In genomic region chr17:31450206-31450605, GRCm38 (mm10) we compare ENCODE assay signal across 13 mouse cellular contexts.
DNase-seq lines count a peak whose midpoint lies in the region; ATAC-seq and TF ChIP-seq lines count a peak whose summit lies in the region.
"Had no signal": no experiment of that assay in that cellular context is flagged by ENCODE, and none has a peak within 500 bp of the region (broad histone marks: within the 10 kb centered on the region; RNA-seq: fewer than 3 reads in every experiment).

No protein-coding gene starts in this region.

- no peak overlapping the region for H3K4me2 ChIP-seq in forebrain, postnatal 0 days (ENCODE audit: low read depth)
- H3K4me2 ChIP-seq in neural tube, embryonic 14.5 days (ENCODE audit: low read depth, low read length), result no peak overlapping the region

- H3K4me1 ChIP-seq in forebrain, postnatal 0 days (ENCODE audit: insufficient read depth), result peaks cover 6% of the 10 kb centered on the region
- peaks cover 16% of the 10 kb centered on the region for H3K4me1 ChIP-seq in neural tube, embryonic 14.5 days (ENCODE audit: control insufficient read depth, insufficient read depth, low read length)

- peak; percentile 49 to 52 for DNase-seq in cerebellum, postnatal 25 days
- peak; percentile 20 to 61 for DNase-seq in left cerebral cortex, postnatal 10 days (ENCODE audit: extremely low spot score in 1 of 2, low spot score in 2 of 2)
- no peak for DNase-seq in left cerebral cortex, adult 11 months (ENCODE audit: low spot score)
- peak; percentile 58 for DNase-seq in forebrain, postnatal 0 days
- DNase-seq in urinary bladder, adult 18-20 months (ENCODE audit: low spot score in 2 of 2), result no peak
- DNase-seq in T-cell, adult 2 months (ENCODE audit: low spot score), result no peak
- DNase-seq: gastrocnemius, postnatal 36 days; kidney, postnatal 10 days; liver, postnatal 0 days had no signal

- H3K4me3 ChIP-seq in forebrain, postnatal 0 days (ENCODE audit: low read depth, low read length), result no peak overlapping the region
- H3K4me3 ChIP-seq in neural tube, embryonic 14.5 days (ENCODE audit: low read depth, low read length), result no peak overlapping the region
- H3K4me3 ChIP-seq: megakaryocyte, embryonic 14.5 days had no signal

- intact Hi-C loops in left cerebral cortex, postnatal 10 days (cut with DNase I), result no loop called here

- H3K36me3 ChIP-seq in forebrain, postnatal 0 days (ENCODE audit: insufficient read depth), result peaks cover 40% of the 10 kb centered on the region
- no peaks in the 10 kb centered on the region; the same call in 1 of the 2 replicates for H3K36me3 ChIP-seq in neural tube, embryonic 14.5 days (ENCODE audit: control insufficient read depth, insufficient read depth, low read length)

- TF ChIP-seq CTCF in forebrain, postnatal 0 days (IDR thresholded peaks at IDR 0.05; ENCODE audit: low read depth), result no peak

- H3K9ac ChIP-seq in forebrain, postnatal 0 days, result no peak overlapping the region
- no peak overlapping the region for H3K9ac ChIP-seq in neural tube, embryonic 14.5 days (replicated peaks; ENCODE audit: low read depth, low read length)
- H3K9ac ChIP-seq: liver, postnatal 0 days had no signal

- H3K9me3 ChIP-seq in forebrain, postnatal 0 days (ENCODE audit: low read length), result no peaks in the 10 kb centered on the region
- H3K9me3 ChIP-seq in neural tube, embryonic 14.5 days (ENCODE audit: control insufficient read depth, low read length), result no peaks in the 10 kb centered on the region
- H3K9me3 ChIP-seq: megakaryocyte, embryonic 14.5 days had no signal

- ATAC-seq in cerebellum, adult (ENCODE audit: insufficient number of reproducible peaks, low FRiP score, low TSS enrichment), result no peak
- ATAC-seq in forebrain, postnatal 0 days, result peak; percentile 36
- no peak for ATAC-seq in neural tube, embryonic 14.5 days (ENCODE audit: low read depth)
- ATAC-seq: activated CD4-positive, CD25-positive, alpha-beta regulatory T cell, adult 4 months; liver, postnatal 0 days had no signal

- WGBS in forebrain, postnatal 0 days, result 43% methylated on average over 3 of the region's 3 CpGs
- WGBS in neural tube, embryonic 14.5 days, result 51% methylated on average over 3 of the region's 3 CpGs

- H3K27ac ChIP-seq in forebrain, postnatal 0 days (ENCODE audit: low read depth, low read length), result peak overlapping the region; percentile 62
- peak overlapping the region; percentile 80 for H3K27ac ChIP-seq in neural tube, embryonic 14.5 days (ENCODE audit: low read depth, low read length)

- no peaks in the 10 kb centered on the region for H3K27me3 ChIP-seq in forebrain, postnatal 0 days (ENCODE audit: insufficient read depth, low read length)
- no peaks in the 10 kb centered on the region for H3K27me3 ChIP-seq in neural tube, embryonic 14.5 days (ENCODE audit: control insufficient read depth, insufficient read depth, low read length)

Comparison
In these comparisons a context has a peak if more than half of its experiments do, and no peak if none do; other contexts are left out.
1. DNase-seq: peak in cerebellum, postnatal 25 days (2 of 2), left cerebral cortex, postnatal 10 days (2 of 2) and forebrain, postnatal 0 days (single experiment); none in left cerebral cortex, adult 11 months (single experiment), urinary bladder, adult 18-20 months (0 of 2) and T-cell, adult 2 months (single experiment).